Mouse (Mus musculus) layer of hippocampus, adult 9-10 months (tissue): ENCODE data around the gene Ppm1h.

Source experiments
- DNase-seq: peaks from one replicate; pipeline ENCODE4 v3.0.0; 2022; ENCODE audit warnings: low spot score

Gene Ppm1h

DNA sequence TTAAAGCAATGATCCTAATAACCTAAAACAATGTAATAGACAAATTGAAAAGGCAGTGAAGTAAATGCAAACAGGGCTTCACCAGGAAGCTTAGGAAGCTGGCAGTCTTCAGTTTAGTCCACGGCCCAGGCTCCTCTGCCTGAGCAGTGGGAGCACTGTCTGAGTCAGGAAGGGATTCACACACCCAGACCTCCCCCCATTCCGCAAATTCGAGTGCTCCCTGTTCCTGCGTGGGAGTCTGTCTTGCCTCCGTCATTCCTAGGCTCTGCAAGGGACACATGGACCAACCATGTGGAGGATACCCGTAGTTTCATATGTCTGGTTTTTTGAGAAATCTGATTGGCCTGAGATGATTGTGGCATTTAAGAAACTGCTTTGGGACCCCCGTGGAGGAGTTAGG lies 67.6 kb downstream of the Ppm1h start:
- no peak for DNase-seq

DNA sequence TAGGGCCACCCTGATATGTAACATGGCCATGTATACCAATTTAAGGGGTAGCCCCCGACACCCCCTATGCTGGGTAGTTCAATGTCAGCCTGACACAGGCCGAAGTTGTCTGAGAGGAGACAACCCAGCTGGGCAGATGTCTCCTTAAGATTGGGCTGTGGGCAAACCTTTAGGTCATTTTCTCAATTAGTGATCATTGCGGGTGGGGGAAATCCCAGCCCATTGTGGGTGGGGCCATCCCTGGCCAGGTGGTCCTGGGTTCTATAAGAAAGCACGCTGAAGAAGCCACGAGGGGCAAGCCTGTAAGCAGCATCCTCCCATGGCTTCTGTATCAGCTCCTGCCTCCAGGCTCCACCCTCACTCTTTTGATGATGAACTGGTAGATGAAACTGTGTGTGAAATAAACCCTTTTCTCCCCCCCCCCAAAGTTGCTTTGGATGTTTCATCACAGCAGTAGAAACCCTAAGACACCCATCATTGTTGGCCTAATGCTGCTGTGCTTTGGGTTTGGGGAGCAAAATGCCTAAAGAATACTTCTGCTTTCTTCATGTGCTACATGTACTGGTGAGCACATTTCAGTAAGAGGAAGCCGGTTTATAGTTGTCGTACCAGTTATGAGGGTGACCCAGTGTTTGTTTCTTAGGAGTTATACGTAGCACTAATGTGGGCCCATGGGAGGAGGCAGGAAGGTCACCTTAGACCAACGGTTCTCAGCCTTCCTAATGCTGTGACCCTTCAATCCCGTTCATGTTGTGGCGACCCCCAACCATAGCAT lies 68.8 kb downstream of the Ppm1h start:
- no peak for DNase-seq

DNA sequence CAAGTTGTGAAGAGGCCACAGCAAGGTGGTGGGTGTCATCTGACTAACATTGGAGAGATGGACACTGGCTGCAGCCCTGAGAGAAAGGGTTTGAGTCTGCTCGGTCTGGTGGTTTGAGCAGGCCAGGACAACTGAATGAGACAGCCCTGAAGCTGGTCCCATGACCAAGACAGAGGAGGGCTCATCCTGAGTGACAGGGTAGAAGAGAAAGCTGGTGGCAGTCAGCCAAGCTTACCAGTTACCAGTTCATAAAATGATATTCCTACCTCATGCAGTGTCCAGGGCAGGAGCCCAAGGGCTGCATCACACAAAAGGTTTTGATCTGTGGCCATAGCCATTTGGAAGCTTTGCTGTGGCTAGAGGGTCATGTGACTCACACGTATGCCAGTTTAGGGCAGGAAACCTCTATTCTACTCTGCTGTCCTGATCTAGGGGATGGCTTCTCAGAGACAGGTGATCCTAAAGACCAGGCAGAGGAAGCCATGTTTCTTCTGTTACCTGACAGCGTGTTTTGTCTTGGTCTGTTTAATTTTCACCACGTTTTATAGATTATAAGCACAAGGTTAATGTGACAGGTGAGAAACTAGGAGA lies 69.9 kb downstream of the Ppm1h start:
- DNase-seq, result no peak

DNA sequence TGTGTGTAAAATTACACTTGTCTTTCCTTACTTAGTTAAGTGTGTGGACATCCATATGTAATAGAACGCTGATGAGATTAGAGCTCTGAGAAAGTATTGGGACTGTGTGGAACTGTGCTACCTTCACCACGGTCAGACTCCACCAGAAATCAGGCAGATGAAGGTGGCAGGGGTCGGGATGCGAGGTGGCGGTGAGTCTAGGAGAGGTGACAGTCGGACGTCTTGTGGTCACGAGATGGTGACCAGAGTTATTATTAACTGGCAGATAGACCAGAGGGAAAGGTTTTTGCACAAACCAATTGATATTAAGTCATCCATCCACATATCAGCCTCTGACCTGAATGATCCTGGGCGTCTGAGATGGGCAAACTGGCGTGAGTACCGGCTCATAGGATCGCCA lies 70.5 kb downstream of the Ppm1h start:
- DNase-seq, result no peak

DNA sequence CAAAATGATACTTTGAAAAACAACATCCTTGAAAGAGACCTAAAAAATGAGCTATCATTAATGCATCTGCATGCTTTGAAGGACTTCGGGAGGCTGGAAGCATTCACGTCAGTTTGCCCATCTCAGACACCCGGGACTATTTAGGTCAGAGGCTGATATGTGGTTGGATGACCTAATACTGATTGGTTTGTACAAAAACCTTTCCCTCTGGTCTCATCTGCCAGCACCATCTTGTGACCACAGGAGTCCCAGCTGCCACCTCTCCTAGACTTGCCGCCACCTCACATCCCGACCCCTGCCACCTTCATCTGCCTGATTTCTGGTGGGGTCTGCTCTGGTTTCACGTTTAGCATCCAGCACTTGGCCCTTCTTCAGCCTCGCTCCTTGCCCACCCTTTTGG lies 71.3 kb downstream of the Ppm1h start:
- DNase-seq, result no peak

DNA sequence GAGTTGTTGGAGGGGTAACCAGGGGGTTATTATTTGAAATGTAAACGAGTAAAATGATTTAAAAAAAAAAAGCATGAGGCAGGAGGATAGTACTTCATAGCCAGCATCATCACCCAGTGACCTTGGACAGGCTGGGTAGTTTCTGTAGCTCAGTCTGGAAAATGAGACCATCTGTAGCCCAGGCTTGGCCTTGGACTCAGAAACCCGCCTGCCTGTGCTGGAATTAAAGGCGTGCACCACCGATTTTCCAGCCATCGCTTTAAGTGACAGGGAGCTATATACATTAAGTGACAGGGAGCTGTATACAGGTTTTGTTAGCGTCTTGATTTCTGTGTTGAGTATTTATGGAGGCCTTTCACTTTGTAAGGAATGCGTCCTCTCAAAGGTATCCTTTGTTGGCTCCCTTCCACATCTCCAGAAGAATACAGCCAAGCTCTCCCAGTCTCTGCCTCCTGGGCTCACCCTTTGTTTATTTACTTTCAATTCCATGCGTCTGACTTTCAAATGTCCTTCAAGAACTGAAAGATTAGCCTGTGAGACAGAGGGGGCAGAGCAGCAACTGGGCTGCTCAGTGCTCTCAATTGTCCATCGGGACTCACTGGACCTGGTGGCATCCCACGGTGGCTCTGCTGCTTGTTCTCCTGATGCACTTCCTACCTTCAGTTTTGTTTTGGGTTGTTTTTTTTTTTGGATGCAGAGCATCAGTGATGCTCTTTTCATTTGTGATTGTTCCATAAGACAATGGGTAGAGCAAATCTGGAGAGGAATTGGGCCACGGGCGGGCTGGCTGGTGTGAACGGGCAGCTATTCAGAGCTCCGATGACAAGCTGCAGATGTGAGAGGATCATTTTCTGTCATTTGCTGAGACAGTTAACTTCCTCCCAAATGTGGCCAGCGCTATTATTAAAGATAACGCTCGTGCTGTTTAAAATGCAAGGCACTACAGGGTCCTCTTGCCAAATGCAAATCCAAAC lies 74.7 kb downstream of the Ppm1h start:
- no peak for DNase-seq

DNA sequence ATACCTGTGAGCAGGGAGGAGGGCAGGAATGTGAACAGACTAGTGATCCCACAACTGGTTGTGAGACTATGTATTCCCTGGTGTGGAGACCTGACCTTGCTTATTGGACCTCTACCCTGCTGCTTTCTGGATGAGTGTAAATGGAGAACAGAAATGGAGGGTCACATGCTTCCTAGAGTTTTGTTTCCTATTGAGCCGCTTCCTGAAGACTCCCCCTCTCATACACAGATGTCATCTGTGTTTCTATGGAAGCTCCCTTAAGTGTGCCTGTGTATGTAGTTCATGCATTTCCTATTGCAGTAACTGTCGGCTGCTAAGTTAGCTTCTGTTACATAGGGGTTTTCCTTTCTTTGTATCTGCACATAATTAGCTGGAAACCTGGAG lies 75.4 kb downstream of the Ppm1h start:
- no peak for DNase-seq

DNA sequence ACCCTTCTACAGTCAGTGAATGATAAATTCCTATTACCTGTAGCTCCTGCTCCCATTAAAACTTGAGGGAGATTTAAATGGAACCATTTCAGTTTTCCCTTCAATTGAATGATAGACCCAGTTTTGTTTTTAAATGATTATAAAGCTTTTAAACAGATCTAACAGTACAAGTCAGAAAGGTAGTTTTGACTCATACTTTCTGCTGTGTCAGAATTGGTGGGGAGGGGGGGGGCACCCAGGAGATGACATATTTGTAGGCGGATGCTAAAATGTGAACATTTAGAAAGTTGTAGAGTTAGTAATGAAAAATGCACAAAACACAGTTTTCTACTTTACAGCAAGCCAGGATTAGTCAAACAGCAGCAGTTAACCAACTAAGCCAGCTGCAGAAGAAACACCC lies 76.4 kb downstream of the Ppm1h start:
- DNase-seq, result no peak

DNA sequence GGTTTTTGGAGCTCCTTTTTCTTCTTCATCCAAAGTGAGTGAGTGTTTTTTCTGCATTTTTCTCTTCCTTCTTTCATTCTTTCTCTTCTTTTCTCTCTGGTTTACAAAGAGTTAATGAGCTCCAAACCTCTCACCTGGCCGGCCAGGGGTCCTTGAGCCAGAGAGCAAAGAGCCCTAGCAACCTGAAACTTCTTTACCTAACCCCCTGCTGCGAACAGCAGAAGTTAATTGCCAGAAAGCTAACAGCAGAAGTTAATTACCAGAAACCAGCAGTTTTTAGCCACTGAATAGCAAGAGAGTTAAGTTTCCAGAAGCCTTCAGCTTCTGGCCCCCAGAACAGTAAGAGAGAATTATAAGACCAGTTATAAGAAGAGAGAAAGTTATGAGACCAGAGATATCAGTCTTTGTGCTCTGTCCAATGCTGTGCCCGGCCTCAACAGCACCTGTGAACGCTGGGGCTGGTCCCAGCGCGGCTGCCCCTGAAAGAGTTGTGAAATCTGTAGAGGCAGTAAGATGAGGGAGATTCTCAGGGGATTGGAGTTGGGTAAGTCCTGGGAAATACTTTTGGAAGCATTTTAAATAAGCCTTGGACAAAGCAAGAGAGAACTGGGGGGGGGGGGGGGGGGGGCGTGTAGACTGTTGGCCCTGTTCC lies 78.4 kb downstream of the Ppm1h start:
- DNase-seq, result no peak

DNA sequence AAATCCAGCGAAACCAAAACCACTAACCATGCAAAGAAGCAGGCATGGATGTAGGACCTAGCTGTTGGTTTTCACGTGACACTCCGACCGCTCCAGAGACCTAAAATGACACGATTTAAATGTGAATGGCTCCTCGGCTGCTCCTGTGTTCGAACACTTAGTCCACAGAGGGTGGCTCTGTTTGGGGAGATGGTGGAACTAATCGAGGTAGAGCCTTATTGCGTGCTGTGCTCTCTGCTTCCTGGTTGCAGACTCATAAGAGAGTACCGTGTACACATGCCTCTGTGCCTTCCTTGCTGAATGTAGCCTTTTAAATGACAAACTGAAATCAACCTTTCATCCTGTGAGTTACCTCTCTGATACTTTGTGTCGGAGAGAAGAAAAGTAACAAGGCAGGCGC lies 79.2 kb downstream of the Ppm1h start:
- DNase-seq, result no peak

DNA sequence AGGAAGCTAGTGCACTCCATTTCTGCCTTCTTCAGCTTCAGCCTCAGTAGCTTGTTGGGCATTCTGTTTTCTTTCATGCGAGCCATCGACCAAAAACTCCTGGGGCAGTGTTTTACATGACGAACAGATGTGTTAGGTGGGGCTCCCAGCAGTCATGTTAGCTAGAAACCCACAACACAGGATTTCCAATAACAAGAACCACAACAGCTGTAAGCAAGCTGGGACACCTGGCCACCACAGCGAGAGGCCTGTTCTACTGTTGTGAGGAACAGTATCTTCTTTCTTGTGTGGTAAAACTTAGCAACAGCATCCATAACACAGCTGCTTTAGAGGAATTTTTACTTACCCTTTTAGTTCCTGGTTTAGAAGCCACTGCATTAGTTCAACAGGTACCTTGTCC lies 79.8 kb downstream of the Ppm1h start:
- no peak for DNase-seq

DNA sequence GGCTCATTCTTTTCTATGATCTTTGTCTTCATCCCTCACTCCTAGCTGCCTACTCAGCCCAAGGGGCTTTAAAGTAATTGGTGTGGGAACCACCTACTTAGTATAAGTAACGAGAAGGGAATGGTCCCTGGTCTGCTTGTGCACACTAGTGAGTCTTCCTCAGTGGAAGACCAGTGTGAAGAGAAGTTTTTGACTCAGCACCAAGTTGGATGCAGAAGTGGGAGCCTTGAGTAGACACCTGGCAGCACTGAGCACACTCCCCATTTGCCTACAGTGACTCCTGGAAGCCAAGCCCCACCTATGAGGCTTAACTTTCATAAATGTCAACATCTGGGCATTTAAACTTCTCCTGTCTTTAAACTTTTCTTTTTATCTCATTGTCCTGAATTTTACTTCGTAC lies 81.2 kb downstream of the Ppm1h start:
- DNase-seq, result no peak

DNA sequence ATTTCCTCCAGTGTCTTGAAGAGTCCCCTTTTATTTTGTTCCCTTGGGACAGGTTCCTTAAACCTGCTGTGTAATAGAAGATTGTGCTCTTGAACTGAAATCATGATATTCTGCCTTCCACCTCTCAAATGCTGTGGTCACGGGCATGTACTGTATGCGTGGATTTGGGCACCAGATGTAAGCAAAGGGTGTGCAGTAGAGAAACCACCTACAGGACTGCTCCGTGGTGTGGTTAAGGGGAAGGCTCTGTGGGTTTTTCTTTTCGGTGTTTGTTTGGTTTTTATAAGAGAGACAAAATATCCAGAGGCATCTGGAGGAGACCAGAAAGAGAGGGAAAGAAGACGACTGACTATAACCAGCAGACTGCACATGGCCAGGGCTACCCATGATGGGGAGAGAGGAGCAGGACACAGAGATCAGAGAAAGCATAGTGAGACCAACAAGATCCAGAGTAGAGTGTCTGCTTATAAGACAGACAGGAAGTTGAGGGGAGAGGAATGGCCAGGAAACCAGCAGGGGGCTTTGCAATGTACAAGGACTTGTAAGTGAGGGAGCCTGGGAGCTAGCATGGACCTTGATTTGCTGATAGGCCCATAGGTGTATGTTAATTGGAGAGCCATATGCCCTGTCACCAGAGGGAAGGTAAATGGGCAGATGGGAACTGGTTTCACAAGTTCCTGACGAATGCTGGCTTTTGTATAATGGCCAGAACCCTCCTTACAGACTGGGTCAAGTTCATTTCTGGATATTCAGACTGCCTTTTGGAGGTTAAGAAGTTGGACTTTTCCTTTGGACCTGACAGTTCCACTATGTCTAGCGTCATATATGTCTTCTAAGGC lies 82.1 kb downstream of the Ppm1h start:
- DNase-seq, result no peak

DNA sequence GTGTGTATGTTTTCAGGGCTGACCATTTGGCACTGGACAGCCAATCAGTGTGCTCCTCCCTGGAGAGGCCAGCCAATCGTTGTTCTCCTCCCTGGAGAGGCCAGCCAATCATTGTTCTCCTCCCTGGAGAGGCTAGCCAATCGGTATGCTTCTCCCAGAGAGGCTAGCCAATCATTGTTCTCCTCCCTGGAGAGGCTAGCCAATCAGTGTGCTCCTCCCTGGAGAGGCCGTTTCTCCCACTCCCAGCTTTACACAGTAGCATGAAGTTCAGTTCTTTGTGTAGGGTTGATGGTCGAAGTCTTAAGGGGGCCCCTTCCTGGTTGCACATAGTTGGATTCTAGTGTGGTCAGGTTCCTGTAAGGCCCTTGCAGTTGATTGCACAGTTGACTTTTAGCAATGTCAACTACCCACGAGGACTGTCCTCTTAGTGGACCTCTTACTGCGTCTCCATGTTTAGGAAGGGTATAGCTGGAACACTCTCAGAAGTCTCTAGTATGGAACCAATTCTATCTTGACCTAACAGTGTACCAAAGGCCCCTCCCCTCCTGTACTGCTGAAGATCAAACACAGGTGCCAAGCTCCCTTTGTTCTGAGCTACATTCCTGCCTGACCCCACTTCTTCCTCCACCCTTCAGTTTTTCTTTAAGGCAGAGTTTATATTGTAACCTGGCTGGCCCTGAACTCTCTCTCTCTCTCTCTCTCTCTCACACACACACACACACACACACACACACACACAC lies 84.4 kb downstream of the Ppm1h start:
- no peak for DNase-seq

DNA sequence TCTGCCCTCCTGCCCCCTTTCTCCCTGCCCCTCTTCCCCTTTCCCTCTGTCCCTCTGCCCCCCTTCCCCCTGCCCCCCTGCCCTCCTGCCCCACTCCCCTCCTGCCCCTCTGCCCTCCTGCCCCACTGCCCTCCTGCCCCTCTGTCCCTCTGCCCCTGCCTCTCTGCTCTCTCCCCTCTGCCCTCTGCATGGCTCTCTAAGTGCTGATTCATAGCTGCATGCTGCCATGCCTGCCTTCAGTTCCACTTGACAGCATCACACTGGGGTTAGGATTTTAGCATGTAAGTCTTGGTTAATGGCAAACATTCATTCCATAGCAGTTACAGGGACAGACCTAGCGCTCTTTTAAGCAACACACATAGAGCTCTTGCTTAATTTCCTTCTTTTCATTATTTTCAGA lies 85.0 kb downstream of the Ppm1h start:
- no peak for DNase-seq

DNA sequence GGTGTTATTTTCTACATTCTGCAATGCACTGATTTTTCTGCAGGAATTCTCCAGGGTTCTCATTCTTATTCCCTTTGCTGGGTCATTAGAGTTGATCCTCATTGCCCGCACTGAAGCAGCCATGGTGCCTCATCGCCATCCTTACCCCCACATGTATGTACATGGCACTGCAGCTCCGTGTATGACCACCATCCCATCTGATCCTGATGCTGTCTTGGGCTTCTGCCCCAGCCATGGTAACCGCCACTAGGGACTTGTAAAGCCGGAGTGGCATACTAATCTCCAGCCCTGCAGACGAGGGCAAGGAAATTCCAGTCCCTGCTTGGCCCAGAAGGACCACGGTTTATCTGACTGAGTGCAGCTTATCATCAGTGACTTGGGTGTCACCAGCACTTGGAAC lies 86.1 kb downstream of the Ppm1h start:
- no peak for DNase-seq

DNA sequence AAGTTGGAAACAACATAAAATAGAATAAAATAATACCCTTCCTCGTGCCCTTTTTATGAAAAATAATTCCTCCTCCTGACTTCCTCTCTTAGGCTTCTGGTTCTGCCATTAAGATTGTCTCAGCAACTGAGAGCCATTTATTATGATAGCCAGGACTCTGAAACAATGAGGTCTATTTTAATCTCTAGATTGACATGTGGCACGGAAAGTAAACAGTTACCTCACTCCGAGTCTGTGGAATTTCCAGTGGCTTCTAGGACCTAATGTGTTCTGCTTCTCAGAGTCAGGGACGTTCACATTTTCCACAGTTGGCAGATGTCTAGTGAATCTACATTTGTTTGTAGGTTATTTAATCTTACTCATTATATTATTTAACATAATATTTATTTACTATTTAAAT lies 87.0 kb downstream of the Ppm1h start:
- DNase-seq, result no peak

DNA sequence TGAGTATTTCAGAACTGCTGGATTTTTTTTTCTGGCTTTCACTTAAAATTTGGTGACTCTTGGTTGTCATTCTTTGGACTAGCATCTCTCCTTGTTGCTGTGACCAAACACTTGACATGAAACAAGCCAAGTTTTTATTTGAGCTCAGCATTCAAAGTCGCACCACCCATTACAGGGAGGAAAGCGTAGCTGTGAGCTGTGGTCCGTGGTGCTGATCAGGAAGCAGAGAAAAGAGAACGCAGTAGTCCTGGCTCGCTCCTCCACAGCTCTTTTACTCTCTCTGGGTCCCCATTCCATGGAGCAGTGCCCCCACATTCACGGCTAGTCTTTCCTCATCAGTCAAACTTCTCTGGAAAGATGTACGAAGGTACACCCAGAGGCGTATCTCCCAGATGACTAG lies 87.4 kb downstream of the Ppm1h start:
- DNase-seq, result no peak

DNA sequence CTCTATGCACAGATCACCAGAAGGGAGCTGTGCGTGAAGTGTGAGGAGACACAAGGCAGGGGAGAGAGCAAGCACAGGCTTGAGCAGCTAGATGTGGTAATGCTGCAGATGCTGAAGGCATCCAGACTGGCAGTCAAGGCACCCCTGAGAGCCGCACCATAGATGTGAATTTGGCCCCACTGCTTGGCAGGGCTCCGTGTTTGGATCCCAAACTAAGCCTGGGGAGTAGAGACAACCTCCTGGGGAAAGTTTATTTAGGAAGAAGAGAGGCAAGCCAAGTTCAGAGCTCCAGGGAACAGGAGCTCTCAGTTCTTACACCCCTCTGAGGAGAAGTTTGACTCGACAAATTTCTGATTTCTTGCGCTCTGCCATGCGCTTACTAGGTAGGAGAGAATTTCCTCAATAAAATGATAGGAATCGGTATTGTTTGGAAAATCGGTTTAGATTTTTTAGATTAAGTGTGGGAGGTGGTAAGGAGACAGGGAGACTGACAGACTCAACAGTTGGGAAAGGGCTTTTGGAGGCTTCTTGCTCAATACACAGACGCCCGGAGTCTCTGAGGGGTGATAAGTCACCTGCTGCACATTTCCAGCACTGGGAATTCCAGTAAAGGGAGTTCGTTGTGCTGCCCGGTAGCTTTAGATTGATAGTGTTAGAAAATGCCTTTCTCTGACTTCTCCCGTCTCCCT lies 89.8 kb downstream of the Ppm1h start:
- no peak for DNase-seq

DNA sequence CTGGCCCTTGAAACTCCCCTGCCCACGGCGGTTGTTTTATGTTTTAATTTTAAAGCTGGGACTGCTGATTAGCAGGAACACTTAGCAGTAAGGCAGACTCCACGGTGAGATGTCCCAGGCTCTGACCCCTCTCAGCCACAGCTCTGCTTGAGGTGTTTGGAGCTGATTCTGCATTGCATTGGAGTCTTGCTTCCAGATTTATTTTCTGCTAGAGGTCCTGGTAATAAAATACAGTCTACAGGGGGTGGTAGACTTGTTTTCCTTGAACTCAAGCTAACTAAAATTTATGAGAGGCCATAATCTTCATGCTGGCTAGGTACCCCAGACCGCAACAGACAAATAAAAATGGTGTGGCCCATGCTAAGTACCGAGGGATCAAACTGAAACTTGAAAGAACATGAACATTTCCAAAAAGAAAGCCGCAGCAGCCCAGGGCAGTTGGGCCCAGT lies 90.4 kb downstream of the Ppm1h start:
- no peak for DNase-seq
